ENCODE assay signal across 24 mouse cellular contexts in genomic region chr2:48718261-48718660, GRCm38 (mm10).
"Had no signal": no experiment of that assay in that cellular context is flagged by ENCODE, and none has a peak within 500 bp of the region (broad histone marks: within the 10 kb centered on the region; RNA-seq: fewer than 3 reads in every experiment).

No protein-coding gene starts in this region.

- DNase-seq: kidney, adult 8-10 months; kidney, postnatal 14 days; kidney, postnatal 4 days; liver; lung, adult 18-20 months; lung, postnatal 10 days; lung, postnatal 36 days; retina, postnatal 1 day; right cerebral cortex, postnatal 25 days; spleen, adult 18-20 months; thymus, adult 18-20 months; thymus, postnatal 36 days had no signal

- H3K4me2 ChIP-seq: limb, embryonic 13.5 days; liver, embryonic 12.5 days; liver, embryonic 15.5 days; lung, embryonic 15.5 days; midbrain, embryonic 13.5 days; neural tube, embryonic 13.5 days; stomach, embryonic 15.5 days had no signal

- H3K9ac ChIP-seq: limb, embryonic 13.5 days; liver, embryonic 12.5 days; liver, embryonic 15.5 days; lung, embryonic 15.5 days; midbrain, embryonic 13.5 days; neural tube, embryonic 13.5 days; stomach, embryonic 15.5 days had no signal

- ATAC-seq: liver, embryonic 12.5 days; midbrain, embryonic 13.5 days; midbrain, embryonic 16.5 days had no signal

- H3K9me3 ChIP-seq: limb, embryonic 10.5 days; limb, embryonic 13.5 days; liver, embryonic 12.5 days; liver, embryonic 15.5 days; lung, embryonic 15.5 days; midbrain, embryonic 10.5 days; midbrain, embryonic 13.5 days; neural tube, embryonic 13.5 days; stomach, embryonic 15.5 days had no signal

- H3K27ac ChIP-seq: limb, embryonic 10.5 days; limb, embryonic 13.5 days; liver, embryonic 12.5 days; liver, embryonic 15.5 days; lung, embryonic 15.5 days; midbrain, embryonic 10.5 days; midbrain, embryonic 13.5 days; neural tube, embryonic 13.5 days; stomach, embryonic 15.5 days had no signal

- H3K36me3 ChIP-seq: limb, embryonic 10.5 days; limb, embryonic 13.5 days; liver, embryonic 12.5 days; liver, embryonic 15.5 days; lung, embryonic 15.5 days; midbrain, embryonic 10.5 days; midbrain, embryonic 13.5 days; neural tube, embryonic 13.5 days; stomach, embryonic 15.5 days had no signal

- H3K4me1 ChIP-seq: limb, embryonic 10.5 days; limb, embryonic 13.5 days; liver, embryonic 12.5 days; liver, embryonic 15.5 days; lung, embryonic 15.5 days; megakaryocyte, embryonic 14.5 days; midbrain, embryonic 10.5 days; stomach, embryonic 15.5 days had no signal

- H3K4me3 ChIP-seq: limb, embryonic 10.5 days; limb, embryonic 13.5 days; liver, embryonic 12.5 days; liver, embryonic 15.5 days; lung, embryonic 15.5 days; megakaryocyte, embryonic 14.5 days; midbrain, embryonic 10.5 days; midbrain, embryonic 13.5 days; myocyte; neural tube, embryonic 13.5 days; stomach, embryonic 15.5 days had no signal

- H3K27me3 ChIP-seq: limb, embryonic 13.5 days; liver, embryonic 12.5 days; liver, embryonic 15.5 days; lung, embryonic 15.5 days; megakaryocyte, embryonic 14.5 days; midbrain, embryonic 13.5 days; neural tube, embryonic 13.5 days; stomach, embryonic 15.5 days had no signal
